14 mouse cellular contexts compared by ENCODE assay signal in the genomic region with DNA sequence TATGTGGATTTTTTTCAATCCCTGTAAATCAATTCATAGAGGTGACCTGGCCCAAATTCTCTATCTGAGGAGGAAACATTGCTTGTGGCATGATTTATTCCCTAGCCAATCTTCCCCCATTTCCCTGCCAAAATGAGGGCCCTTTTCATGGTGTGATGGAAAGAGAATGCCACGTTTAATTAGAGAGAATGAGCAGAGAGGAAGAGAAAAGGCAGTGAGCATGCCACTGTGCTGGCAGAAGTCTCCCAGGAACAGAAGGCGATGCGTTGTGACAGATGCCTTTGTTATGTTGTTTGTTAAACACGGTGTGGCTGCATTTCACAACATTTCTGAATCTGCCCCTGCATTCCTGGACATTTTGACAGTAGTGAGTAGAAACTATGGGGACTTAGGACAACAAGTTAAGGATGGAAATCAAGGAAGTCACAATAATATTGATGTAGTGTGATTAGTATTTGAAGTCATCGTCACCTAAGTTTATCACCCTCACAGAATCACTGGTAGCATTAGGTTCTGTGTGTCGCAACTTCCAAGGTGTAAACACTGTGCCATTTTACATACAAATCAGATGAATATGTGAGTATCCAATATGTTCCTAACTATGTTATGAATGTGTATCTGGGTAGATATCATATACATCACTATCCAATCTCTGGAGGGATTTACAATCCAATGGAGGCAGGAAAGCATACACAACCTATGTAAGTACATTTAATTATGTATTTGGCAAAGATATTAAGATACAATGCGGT.
DNase-seq lines count a peak whose midpoint lies in the region; ATAC-seq and TF ChIP-seq lines count a peak whose summit lies in the region.
"Had no signal": no experiment of that assay in that cellular context is flagged by ENCODE, and none has a peak within 500 bp of the region (broad histone marks: within the 10 kb centered on the region; RNA-seq: fewer than 3 reads in every experiment).

No protein-coding gene starts in this region.

- H3K36me3 ChIP-seq in midbrain, embryonic 13.5 days: no peaks in the 10 kb centered on the region
- H3K36me3 ChIP-seq in midbrain, embryonic 10.5 days: no peaks in the 10 kb centered on the region
- no peaks in the 10 kb centered on the region for H3K36me3 ChIP-seq in limb, embryonic 10.5 days
- H3K36me3 ChIP-seq in liver, postnatal 0 days (replicated peaks; ENCODE audit: insufficient read depth, low read length): no peaks in the 10 kb centered on the region
- H3K36me3 ChIP-seq: embryonic facial prominence, embryonic 15.5 days had no signal

- TF ChIP-seq POLR2A in cerebellum, adult 2 months (IDR thresholded peaks at IDR 0.05; ENCODE audit: borderline replicate concordance, insufficient read depth, low read length): peak; percentile 37; the same call in 1 of the 2 replicates

- 0 out of 2 replicates have a peak, but pooled peaks cover 7% of the 10 kb centered on the region for H3K4me1 ChIP-seq in midbrain, embryonic 13.5 days (replicated peaks)
- H3K4me1 ChIP-seq in midbrain, embryonic 10.5 days: no peaks in the 10 kb centered on the region
- peaks cover 13% of the 10 kb centered on the region; the same call in 1 of the 2 replicates for H3K4me1 ChIP-seq in cerebellum, adult 2 months (ENCODE audit: control insufficient read depth, insufficient read depth, low read length)
- H3K4me1 ChIP-seq in limb, embryonic 10.5 days: no peaks in the 10 kb centered on the region
- H3K4me1 ChIP-seq in liver, postnatal 0 days (ENCODE audit: insufficient read depth): no peaks in the 10 kb centered on the region
- H3K4me1 ChIP-seq: embryonic facial prominence, embryonic 15.5 days; megakaryocyte, embryonic 14.5 days had no signal

- H3K9ac ChIP-seq in midbrain, embryonic 13.5 days (replicated peaks): no peak overlapping the region
- H3K9ac ChIP-seq in liver, postnatal 0 days (replicated peaks): no peak overlapping the region
- H3K9ac ChIP-seq: embryonic facial prominence, embryonic 15.5 days; liver, embryonic 14.5 days had no signal

- no peak for TF ChIP-seq EP300 in liver, postnatal 0 days (IDR thresholded peaks at IDR 0.05; ENCODE audit: low read depth)

- peak; percentile 66; the same call in 1 of the 2 replicates for ATAC-seq in midbrain, embryonic 13.5 days
- no peak for ATAC-seq in liver, postnatal 0 days

- H3K27ac ChIP-seq in midbrain, embryonic 13.5 days: peak overlapping the region; percentile 71
- H3K27ac ChIP-seq in midbrain, embryonic 10.5 days (replicated peaks): no peak overlapping the region
- H3K27ac ChIP-seq in cerebellum, adult 2 months (ENCODE audit: insufficient read depth, low read length): no peak overlapping the region
- no peak overlapping the region for H3K27ac ChIP-seq in limb, embryonic 10.5 days
- H3K27ac ChIP-seq in liver, postnatal 0 days (ENCODE audit: low read depth): no peak overlapping the region
- H3K27ac ChIP-seq: embryonic facial prominence, embryonic 15.5 days; liver, embryonic 14.5 days; stomach, postnatal 0 days had no signal

- DNase-seq in midbrain, embryonic 10.5 days (ENCODE audit: low spot score): no peak
- DNase-seq in cerebellum, adult 2 months: peak; percentile 93 to 98
- DNase-seq in layer of hippocampus, adult 11-12 months (ENCODE audit: low spot score): peak; percentile 50
- peak; percentile 6 for DNase-seq in retina, adult 2 months (ENCODE audit: low read depth, low spot score)
- DNase-seq in limb, embryonic 10.5 days (ENCODE audit: low spot score): no peak
- DNase-seq in liver, postnatal 0 days: no peak
- no peak for DNase-seq in frontal cortex, postnatal 10 days (ENCODE audit: low spot score in 2 of 2)
- DNase-seq: gastrocnemius, postnatal 10 days; kidney, adult 11 months had no signal

- TF ChIP-seq CTCF in cerebellum, adult 2 months (IDR thresholded peaks at IDR 0.05; ENCODE audit: borderline replicate concordance, insufficient read depth, low read depth, low read length): peak; percentile 14; the same call in 1 of the 2 replicates
- TF ChIP-seq CTCF in liver, postnatal 0 days (IDR thresholded peaks at IDR 0.05; ENCODE audit: low read depth): no peak

- 53% methylated on average over 7 of the region's 7 CpGs for WGBS in midbrain, embryonic 13.5 days
- WGBS in midbrain, embryonic 10.5 days: 68% methylated on average over 7 of the region's 7 CpGs
- 12% methylated on average over 7 of the region's 7 CpGs for WGBS in cerebellum, adult 2 months
- 74% methylated on average over 7 of the region's 7 CpGs for WGBS in limb, embryonic 10.5 days
- WGBS in liver, postnatal 0 days (ENCODE audit: insufficient replicate concordance): 73% methylated on average over 7 of the region's 7 CpGs

- no peak overlapping the region for H3K4me3 ChIP-seq in midbrain, embryonic 13.5 days (replicated peaks)
- H3K4me3 ChIP-seq in midbrain, embryonic 10.5 days: no peak overlapping the region
- H3K4me3 ChIP-seq in cerebellum, adult 2 months (replicated peaks; ENCODE audit: insufficient read depth, low read depth, low read length): no peak overlapping the region
- no peak overlapping the region for H3K4me3 ChIP-seq in limb, embryonic 10.5 days
- no peak overlapping the region for H3K4me3 ChIP-seq in liver, postnatal 0 days (ENCODE audit: low read depth, low read length)
- H3K4me3 ChIP-seq: embryonic facial prominence, embryonic 15.5 days; megakaryocyte, embryonic 14.5 days had no signal

- H3K27me3 ChIP-seq in midbrain, embryonic 13.5 days: no peaks in the 10 kb centered on the region
- H3K27me3 ChIP-seq in midbrain, embryonic 10.5 days (ENCODE audit: low read depth, poor library complexity, severe bottlenecking): no peaks in the 10 kb centered on the region
- H3K27me3 ChIP-seq in cerebellum, adult 2 months (ENCODE audit: control insufficient read depth, insufficient read depth, low read length): no peaks in the 10 kb centered on the region
- H3K27me3 ChIP-seq in limb, embryonic 10.5 days (ENCODE audit: low read depth, poor library complexity, severe bottlenecking): no peaks in the 10 kb centered on the region
- no peaks in the 10 kb centered on the region for H3K27me3 ChIP-seq in liver, postnatal 0 days (ENCODE audit: insufficient read depth, low read length)
- H3K27me3 ChIP-seq: embryonic facial prominence, embryonic 15.5 days; megakaryocyte, embryonic 14.5 days had no signal

- H3K9me3 ChIP-seq in midbrain, embryonic 13.5 days: no peaks in the 10 kb centered on the region
- H3K9me3 ChIP-seq in midbrain, embryonic 10.5 days (replicated peaks): no peaks in the 10 kb centered on the region
- H3K9me3 ChIP-seq in limb, embryonic 10.5 days (replicated peaks): no peaks in the 10 kb centered on the region
- H3K9me3 ChIP-seq in liver, postnatal 0 days (ENCODE audit: low read length): no peaks in the 10 kb centered on the region
- H3K9me3 ChIP-seq: embryonic facial prominence, embryonic 15.5 days; megakaryocyte, embryonic 14.5 days had no signal

- H3K4me2 ChIP-seq in midbrain, embryonic 13.5 days (replicated peaks): no peak overlapping the region
- H3K4me2 ChIP-seq in liver, postnatal 0 days (ENCODE audit: low read depth, low read length): no peak overlapping the region
- H3K4me2 ChIP-seq: embryonic facial prominence, embryonic 15.5 days had no signal

Comparison
In these comparisons a context has a peak if more than half of its experiments do, and no peak if none do; other contexts are left out.
1. DNase-seq: peak in cerebellum, adult 2 months (2 of 2), layer of hippocampus, adult 11-12 months (single experiment) and retina, adult 2 months (single experiment); none in midbrain, embryonic 10.5 days (single experiment), limb, embryonic 10.5 days (single experiment), liver, postnatal 0 days (single experiment) and frontal cortex, postnatal 10 days (0 of 2).